Mouse (Mus musculus) left cerebral cortex, postnatal 25 days (tissue): ENCODE measurements at regions not wholly inside any gene's neighbourhood (a gene's known extent, or its start where the extent isn't known, plus 50 kb on each side); places are given as distances from the start of the nearest gene placed in this dataset.

Experiments used
- DNase-seq, 2 experiments: peaks; one replicate each; pipeline ENCODE4 v3.0.0; 2022; ENCODE audit warnings: low spot score in 2 of 2, mixed read lengths in 1 of 2
- intact Hi-C: fragments of 180-260 bp; cut with DNase I; formaldehyde crosslinking; loops from one replicate; pipeline ENCODE4 v1.15.1; 2025

DNA sequence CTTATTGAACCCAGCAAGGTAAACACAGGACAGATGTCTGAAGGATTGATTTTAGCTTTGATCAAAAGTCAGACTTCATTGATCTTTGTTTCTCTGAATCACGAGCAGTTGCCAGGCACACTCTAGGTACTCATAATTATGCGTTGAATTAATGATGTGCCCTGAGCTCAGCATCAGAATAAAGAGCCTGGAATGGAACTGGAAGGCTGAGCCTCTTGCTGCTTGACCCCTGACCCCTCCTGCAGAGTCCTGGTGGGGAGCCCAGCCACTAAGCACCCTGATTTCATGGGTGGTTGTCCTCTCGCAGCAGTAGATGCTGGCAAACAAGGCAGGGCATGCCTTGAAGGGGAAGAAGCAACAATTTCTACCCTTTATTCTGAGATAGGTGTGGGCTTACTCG lies 64.9 kb upstream of the Noct start:
- intact Hi-C loops, result no loop called here

DNA sequence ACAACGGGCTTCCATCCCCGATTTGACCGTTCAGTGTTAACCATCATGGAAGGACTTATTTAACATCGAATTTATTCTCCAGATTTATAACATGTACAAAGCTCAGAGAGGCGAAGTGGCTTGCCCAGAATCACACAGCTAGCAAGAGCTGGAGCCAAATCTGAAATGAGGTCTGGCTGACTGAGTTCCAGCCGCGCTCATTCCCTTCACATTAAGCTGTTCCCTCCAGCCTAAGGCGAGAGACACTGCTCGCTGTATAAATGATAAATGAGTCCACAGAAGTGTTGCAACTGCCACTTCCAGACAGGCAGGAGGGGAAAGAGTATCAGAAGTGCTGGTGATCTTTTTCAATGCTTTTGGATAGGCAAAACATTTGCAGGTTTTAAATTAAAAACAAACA lies 64.4 kb upstream of the Noct start:
- intact Hi-C loops, result no loop called here

More for the DNA sequence above, 64.9 kb upstream of the Noct start:
- DNase-seq, result no peak

DNA sequence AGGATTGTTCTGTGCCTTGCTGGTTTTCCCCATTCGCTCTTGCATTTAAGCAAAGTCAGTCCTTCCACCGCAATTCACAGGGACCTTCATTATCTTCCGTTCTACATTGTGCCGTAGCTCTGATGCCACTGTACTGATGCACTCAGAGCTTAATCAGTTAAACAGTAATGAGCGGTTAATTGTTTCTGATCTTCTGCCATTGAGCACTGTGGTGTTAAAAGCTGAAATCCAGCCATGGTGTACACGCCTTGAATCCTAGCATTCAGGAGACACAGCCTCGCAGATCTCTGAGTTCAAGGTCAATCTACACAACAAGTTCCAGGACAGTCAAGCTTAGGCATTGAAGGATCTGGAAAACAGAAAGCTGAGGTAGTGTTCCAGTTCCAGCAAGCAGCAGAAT lies 63.6 kb upstream of the Noct start:
- intact Hi-C loops, result no loop called here
- DNase-seq, result no peak

More for the DNA sequence above, 64.4 kb upstream of the Noct start:
- DNase-seq, result peak in 1 of 2 experiments; percentile 6

DNA sequence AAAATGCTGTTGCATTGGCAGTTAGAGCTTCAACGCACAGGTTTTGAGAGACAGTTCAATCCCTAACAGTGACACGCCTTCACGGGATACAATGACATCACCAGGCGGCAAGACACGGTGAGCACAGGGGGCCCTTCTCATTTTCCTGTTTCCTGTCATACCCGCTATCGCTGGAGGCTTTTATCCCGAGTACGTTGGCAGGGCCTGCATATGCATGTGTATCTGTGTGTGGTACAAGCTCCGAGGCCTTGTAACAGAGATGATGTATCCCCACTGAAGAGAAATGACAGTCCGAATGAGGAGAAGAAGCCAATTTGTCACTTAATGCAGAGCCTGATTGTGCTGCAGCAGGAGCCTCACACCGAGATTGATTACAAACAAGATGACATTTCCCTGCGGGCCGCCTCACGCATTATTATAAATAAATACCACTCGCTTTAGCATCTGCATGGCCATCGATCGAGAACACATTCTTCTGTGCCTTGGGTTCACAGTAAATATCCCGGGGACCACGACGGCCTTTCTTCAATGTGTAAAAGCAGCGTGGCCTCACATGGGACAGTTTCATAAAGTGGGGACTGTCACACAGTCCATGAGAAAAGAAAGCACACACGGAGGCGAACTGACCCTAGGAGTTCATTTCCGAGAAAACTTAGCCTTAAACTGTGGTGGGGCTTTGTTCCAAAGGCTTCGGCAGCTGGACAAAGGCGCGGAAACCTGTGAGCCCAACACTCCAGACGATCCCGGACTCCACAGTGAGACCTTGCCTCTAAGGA lies 54.9 kb upstream of the Noct start:
- intact Hi-C loops, result loop anchor here (5.0 kb wide), 1 partner anchor 262 kb away; no protein-coding TSS in a partner anchor
- no peak for DNase-seq

DNA sequence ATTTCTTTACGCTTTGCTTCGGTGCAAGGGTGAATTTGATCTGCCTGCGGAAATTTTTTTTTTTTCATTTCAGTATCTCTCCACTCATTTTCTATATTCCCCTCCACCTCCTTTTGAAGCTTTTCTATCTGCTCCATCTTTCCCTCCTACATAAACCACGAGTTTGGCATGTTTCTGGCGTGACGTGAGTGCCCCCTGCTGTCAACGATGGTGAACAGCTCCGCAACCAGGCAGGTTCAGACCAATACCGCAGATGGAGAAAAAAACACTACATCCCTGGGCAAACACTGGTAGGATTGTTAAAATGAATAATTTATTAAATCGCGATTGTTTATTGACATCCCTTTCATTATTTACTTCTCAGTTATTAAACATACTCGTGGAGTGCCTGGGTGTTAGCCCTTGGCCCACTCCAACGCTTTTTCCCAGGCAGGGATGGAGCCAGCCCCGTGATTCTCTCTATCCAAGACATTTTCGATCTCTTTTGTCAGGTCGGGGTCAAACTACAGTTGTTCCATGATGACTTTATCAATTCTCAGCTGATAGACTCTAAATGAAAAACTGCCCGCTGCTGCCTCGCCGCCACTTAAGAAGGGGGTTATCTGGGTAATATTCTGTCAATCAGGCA lies 53.9 kb upstream of the Noct start:
- DNase-seq, result peak; percentile 87 to 92
- intact Hi-C loops, result loop anchor here (2.0 kb wide), 1 partner anchor 866 kb away; no protein-coding TSS in a partner anchor
